Mouse (Mus musculus) midbrain, embryonic 13.5 days (tissue): ENCODE results near the gene Wdr43. TPM values are rescaled to one million over a fixed set of nuclear protein-coding genes. Genes with fewer than 3 reads are reported as not detected.
A peak's percentile ranks its signal among the peaks of the same experiment; 100 is the strongest.

Experiments used
- ATAC-seq: fragments of 200-750 bp; cut with Nextera tagmentation; 2 replicates; pipeline ENCODE4 v1.8.0; 2017; ENCODE audit warnings: mild to moderate bottlenecking, moderate TSS enrichment, moderate library complexity
- H3K27ac ChIP-seq: fragments of 300-500 bp; sonication (generic); 2 replicates; pipeline ENCODE4 v1.5.1; 2015; ENCODE audit warnings: inconsistent platforms, mild to moderate bottlenecking, moderate library complexity
- H3K27me3 ChIP-seq: fragments of 300-500 bp; sonication (generic); 2 replicates; pipeline ENCODE4 v1.6.1; 2015; ENCODE audit warnings: mild to moderate bottlenecking, inconsistent platforms
- H3K36me3 ChIP-seq: fragments of 300-500 bp; sonication (generic); 2 replicates; pipeline ENCODE4 v1.6.1; 2015; ENCODE audit warnings: mild to moderate bottlenecking, inconsistent platforms
- H3K4me1 ChIP-seq: fragments of 300-500 bp; sonication (generic); replicated peaks from 2 replicates; pipeline ENCODE4 v1.6.1; 2015; ENCODE audit warnings: inconsistent platforms
- H3K4me2 ChIP-seq: fragments of 300-500 bp; sonication (generic); replicated peaks from 2 replicates; pipeline ENCODE4 v1.6.1; 2015; ENCODE audit warnings: moderate library complexity, mild to moderate bottlenecking, inconsistent platforms
- H3K4me3 ChIP-seq: fragments of 300-500 bp; sonication (generic); replicated peaks from 2 replicates; pipeline ENCODE4 v1.5.1; 2015; ENCODE audit warnings: mild to moderate bottlenecking, inconsistent platforms
- H3K9ac ChIP-seq: fragments of 300-500 bp; sonication (generic); replicated peaks from 2 replicates; pipeline ENCODE4 v1.6.1; 2015; ENCODE audit warnings: mild to moderate bottlenecking, inconsistent platforms
- H3K9me3 ChIP-seq: fragments of 300-500 bp; sonication (generic); 2 replicates; pipeline ENCODE4 v1.6.1; 2016; ENCODE audit warnings: mild to moderate bottlenecking, inconsistent platforms
- WGBS: fragments of 180-500 bp; shearing (Covaris S2); methylation state at CpG from one replicate; pipeline ENCODE4 v1.1.7; 2015; 5-methylcytosine and 5-hydroxymethylcytosine counted together
- polyA plus RNA-seq: library from polyadenylated mRNA; unstranded; fragments of >200 nt; fragmentation: Nextera tagmentation; extraction: Ambion mirVana; gene quantifications from 2 replicates; pipeline ENCODE4 v1.2.1, GENCODE M21; 2015

Wdr43 gene
- polyA plus RNA-seq, 1 experiment from 2014 or later, result 49.5 TPM

DNA sequence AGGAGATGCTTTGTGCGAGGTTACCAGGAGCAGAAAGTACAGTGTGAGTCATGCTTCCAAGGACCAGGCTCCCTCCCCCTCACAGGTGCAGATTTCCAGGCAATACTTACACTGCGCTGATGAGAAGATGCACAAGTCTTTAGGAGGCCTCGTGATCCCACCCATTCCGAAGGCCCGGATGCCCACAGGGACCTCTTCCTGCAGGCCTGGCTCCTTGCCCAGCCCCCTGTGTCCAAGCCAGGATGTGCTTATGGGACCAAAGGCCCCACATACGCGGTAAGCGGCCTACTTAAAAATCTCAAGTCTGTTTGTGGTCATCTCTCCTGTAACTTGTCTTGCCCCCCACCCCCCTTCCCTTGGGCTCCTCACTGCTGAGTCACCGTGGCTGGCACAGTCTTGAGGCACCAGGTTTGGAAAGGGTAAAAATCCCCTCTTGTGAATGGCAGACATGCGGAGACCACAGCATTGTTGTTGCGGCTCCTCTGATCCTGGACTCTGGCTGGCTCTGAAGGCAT lies 75.7 kb downstream of the Wdr43 start:
- no peaks in the 10 kb centered on the region for H3K36me3 ChIP-seq
- no peaks in the 10 kb centered on the region for H3K27me3 ChIP-seq
- no peak overlapping the region for H3K4me2 ChIP-seq
- H3K9me3 ChIP-seq, result no peaks in the 10 kb centered on the region
- no peak overlapping the region for H3K27ac ChIP-seq
- H3K4me3 ChIP-seq, result no peak overlapping the region
- ATAC-seq, result 0 out of 2 replicates have a peak, but pooled peaks have one; percentile 15
- WGBS, result 67% methylated on average over 11 of the region's 11 CpGs
- no peak overlapping the region for H3K9ac ChIP-seq
- H3K4me1 ChIP-seq, result peaks cover 21% of the 10 kb centered on the region

DNA sequence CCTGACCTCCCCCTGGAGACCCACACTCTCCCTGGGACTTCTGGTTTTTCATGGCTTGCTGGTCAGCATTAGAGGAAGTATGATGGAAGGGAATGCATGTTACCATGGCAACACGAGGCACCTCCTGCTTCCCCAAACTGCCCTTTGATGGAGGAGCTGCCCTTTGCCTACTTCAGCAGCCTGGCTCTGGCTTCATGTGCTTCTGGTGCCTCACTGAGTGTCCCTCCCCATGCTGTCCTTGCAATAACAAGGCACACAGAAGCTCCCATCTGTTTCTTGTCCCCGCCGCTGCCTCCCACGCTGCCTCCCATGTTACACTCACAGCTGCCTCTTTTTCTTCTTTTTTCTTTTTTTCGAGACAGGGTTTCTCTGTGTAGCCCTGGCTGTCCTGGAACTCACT lies 77.6 kb downstream of the Wdr43 start:
- no peak for ATAC-seq
- Histone ChIP-seq H3K9me3 (no peaks in the 10 kb centered on the region), H3K36me3 (no peaks in the 10 kb centered on the region), H3K4me1 (peaks cover 21% of the 10 kb centered on the region), H3K9ac (no peak overlapping the region), H3K4me3 (no peak overlapping the region), H3K27me3 (no peaks in the 10 kb centered on the region), H3K4me2 (no peak overlapping the region), H3K27ac (no peak overlapping the region)
- 35% methylated on average over 5 of the region's 5 CpGs for WGBS

DNA sequence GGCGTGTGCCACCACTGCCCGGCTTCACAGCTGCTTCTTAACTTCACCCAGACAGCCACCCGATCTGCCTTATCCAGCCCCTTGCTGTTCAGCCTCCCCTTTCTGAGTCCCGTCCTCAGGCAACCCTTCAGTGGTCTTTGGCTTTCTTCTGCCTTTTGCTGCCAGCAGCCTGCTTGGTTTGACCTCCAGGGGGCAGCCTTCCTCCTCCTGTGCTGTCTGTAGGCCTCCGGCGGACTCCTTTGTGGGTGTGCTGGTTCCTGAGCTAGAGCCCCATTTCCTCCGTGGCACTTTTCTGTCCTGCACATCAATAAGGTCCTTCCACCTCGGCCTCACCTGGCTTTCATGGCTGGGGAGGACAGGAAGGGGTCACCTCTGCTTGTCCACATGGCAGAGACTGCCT lies 78.1 kb downstream of the Wdr43 start:
- H3K9me3 ChIP-seq, result no peaks in the 10 kb centered on the region
- no peak overlapping the region for H3K27ac ChIP-seq
- no peaks in the 10 kb centered on the region for H3K27me3 ChIP-seq
- H3K4me1 ChIP-seq, result peaks cover 21% of the 10 kb centered on the region
- H3K4me3 ChIP-seq, result no peak overlapping the region
- no peak overlapping the region for H3K9ac ChIP-seq
- 51% methylated on average over 8 of the region's 8 CpGs for WGBS
- no peak overlapping the region for H3K4me2 ChIP-seq
- ATAC-seq, result no peak
- H3K36me3 ChIP-seq, result no peaks in the 10 kb centered on the region

- H3K4me2 ChIP-seq, result no peak overlapping the region
- H3K4me1 ChIP-seq, result peaks cover 21% of the 10 kb centered on the region
- no peak for ATAC-seq
- no peak overlapping the region for H3K9ac ChIP-seq
- WGBS, result 93% methylated on average over 8 of the region's 8 CpGs
- H3K4me3 ChIP-seq, result no peak overlapping the region
- H3K9me3 ChIP-seq, result no peaks in the 10 kb centered on the region
- no peak overlapping the region for H3K27ac ChIP-seq
- H3K27me3 ChIP-seq, result no peaks in the 10 kb centered on the region
- H3K36me3 ChIP-seq, result no peaks in the 10 kb centered on the region
Measured at GRCm38 (mm10) chr17:71695151-71695550, 79.5 kb downstream of the Wdr43 start.

GRCm38 (mm10) chr17:71695716-71696315 lies 80.1 kb downstream of the Wdr43 start:
- no peak overlapping the region for H3K9ac ChIP-seq
- H3K36me3 ChIP-seq, result no peaks in the 10 kb centered on the region
- WGBS, result 85% methylated on average over 15 of the region's 15 CpGs
- H3K4me1 ChIP-seq, result peaks cover 21% of the 10 kb centered on the region
- ATAC-seq, result no peak
- no peaks in the 10 kb centered on the region for H3K27me3 ChIP-seq
- no peaks in the 10 kb centered on the region for H3K9me3 ChIP-seq
- H3K27ac ChIP-seq, result no peak overlapping the region
- no peak overlapping the region for H3K4me3 ChIP-seq
- H3K4me2 ChIP-seq, result no peak overlapping the region

GRCm38 (mm10) chr17:71696396-71696795 lies 80.7 kb downstream of the Wdr43 start:
- 91% methylated on average over 5 of the region's 5 CpGs for WGBS
- Histone ChIP-seq H3K9ac (no peak overlapping the region), H3K4me3 (no peak overlapping the region), H3K4me2 (no peak overlapping the region), H3K9me3 (no peaks in the 10 kb centered on the region), H3K4me1 (peaks cover 18% of the 10 kb centered on the region), H3K36me3 (no peaks in the 10 kb centered on the region), H3K27ac (no peak overlapping the region), H3K27me3 (no peaks in the 10 kb centered on the region)
- ATAC-seq, result no peak

GRCm38 (mm10) chr17:71697896-71698618 lies 82.4 kb downstream of the Wdr43 start:
- no peak for ATAC-seq
- no peak overlapping the region for H3K27ac ChIP-seq
- WGBS, result 81% methylated on average over 11 of the region's 11 CpGs
- peaks cover 9% of the 10 kb centered on the region for H3K4me1 ChIP-seq
- no peaks in the 10 kb centered on the region for H3K27me3 ChIP-seq
- no peak overlapping the region for H3K4me3 ChIP-seq
- no peak overlapping the region for H3K9ac ChIP-seq
- no peaks in the 10 kb centered on the region for H3K36me3 ChIP-seq
- no peaks in the 10 kb centered on the region for H3K9me3 ChIP-seq
- no peak overlapping the region for H3K4me2 ChIP-seq

- Histone ChIP-seq H3K4me1 (peaks cover 5% of the 10 kb centered on the region; the same call in 1 of the 2 replicates), H3K36me3 (no peaks in the 10 kb centered on the region), H3K9ac (no peak overlapping the region), H3K4me2 (no peak overlapping the region), H3K27ac (no peak overlapping the region), H3K27me3 (no peaks in the 10 kb centered on the region), H3K9me3 (no peaks in the 10 kb centered on the region), H3K4me3 (no peak overlapping the region)
- no peak for ATAC-seq
- 90% methylated on average over 11 of the region's 11 CpGs for WGBS
Measured at GRCm38 (mm10) chr17:71698619-71698956, 82.9 kb downstream of the Wdr43 start.

DNA sequence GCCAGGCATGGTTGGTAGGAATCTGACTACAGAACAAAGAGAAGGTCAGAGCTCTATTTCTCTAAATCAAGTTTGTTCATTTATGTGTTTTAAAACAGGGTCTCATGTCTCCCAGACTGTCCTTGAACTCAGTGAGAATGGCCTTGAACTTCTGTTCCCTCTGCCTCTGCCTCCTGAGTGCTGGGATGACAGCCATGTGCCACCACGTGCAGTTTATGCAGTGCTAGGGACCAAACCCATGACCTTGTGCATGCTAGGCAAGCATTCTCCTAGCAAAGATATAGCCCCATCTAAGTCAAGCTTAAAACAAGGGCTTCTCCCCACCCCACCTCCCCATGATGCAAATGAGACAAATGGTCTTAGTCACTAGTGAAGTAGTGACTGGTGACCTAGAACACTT lies 89.4 kb downstream of the Wdr43 start:
- Histone ChIP-seq H3K27me3 (no peaks in the 10 kb centered on the region), H3K9ac (no peak overlapping the region), H3K4me2 (no peak overlapping the region), H3K9me3 (0 out of 2 replicates have a peak, but pooled peaks cover 5% of the 10 kb centered on the region), H3K4me1 (peaks cover 7% of the 10 kb centered on the region), H3K27ac (no peak overlapping the region), H3K4me3 (no peak overlapping the region), H3K36me3 (no peaks in the 10 kb centered on the region)
- no peak for ATAC-seq
- 68% methylated on average over 1 of the region's 1 CpGs for WGBS

DNA sequence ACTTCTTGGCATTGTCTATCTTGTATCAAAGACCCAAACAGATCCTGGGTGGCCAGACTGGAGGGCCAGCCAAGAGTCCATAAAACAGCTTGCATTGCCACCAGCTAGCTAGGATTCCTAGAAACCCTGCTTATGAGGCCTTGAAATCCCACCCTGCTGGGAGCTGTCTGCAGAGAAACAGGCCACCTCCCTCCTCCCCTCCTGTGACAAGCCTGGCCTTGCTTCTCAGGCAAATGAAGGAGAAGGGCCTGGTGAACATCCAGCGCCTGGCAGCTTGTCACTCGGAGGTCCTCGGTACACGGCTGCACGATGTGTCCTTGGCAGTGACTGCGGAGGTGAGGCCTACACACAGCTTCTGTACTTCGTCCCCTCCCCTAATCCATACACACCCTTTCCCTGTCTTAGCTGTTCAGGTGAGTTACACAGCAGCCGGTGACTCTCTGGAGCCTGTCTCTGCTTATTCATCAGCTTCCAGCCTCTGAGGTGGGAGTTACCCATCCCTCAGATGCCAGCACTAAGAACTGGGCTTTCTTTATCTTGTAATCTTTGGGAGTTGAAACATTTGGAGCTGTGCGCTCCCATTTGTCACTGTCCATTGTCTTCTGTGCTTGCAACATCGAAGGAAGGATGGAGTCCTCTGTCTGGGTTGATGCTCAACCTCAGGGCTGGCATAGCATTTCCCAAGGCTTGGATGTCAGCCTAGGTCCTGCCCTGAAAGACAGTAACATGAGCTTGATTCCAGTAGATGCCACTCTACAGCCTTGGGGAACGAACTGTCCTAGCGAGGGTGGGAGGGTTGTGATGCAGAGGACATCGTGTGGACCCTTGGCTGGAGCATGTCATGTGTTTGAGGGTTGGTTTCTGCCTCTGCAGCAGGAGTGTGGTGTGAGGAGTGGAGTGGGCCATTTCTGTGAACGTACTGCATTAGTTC lies 90.1 kb downstream of the Wdr43 start:
- Histone ChIP-seq H3K27me3 (no peaks in the 10 kb centered on the region), H3K4me1 (peaks cover 7% of the 10 kb centered on the region), H3K27ac (no peak overlapping the region), H3K4me3 (no peak overlapping the region), H3K9me3 (0 out of 2 replicates have a peak, but pooled peaks cover 5% of the 10 kb centered on the region), H3K9ac (no peak overlapping the region), H3K4me2 (no peak overlapping the region), H3K36me3 (no peaks in the 10 kb centered on the region)
- 88% methylated on average over 14 of the region's 14 CpGs for WGBS
- no peak for ATAC-seq

DNA sequence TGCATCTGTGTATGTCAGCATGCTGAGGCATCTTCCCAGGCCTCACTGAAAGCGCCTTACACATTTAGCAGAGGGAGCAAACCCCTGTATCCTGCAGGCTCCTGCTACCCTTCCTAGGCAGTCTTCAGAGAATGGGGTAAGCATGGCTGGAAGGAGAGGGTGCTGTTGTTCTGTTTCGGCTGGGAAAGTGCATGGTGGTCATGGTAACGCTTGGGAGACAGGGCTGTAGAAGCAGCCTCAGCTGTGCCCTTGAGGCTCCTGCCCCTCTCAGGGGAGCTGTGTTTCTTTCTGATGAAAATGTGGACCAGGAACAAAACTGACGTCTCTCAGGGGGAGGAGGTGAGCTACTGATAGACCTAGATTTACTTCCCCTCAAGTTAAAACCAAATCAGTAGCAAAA lies 92.0 kb downstream of the Wdr43 start:
- Histone ChIP-seq H3K4me3 (no peak overlapping the region), H3K36me3 (no peaks in the 10 kb centered on the region), H3K4me1 (peaks cover 7% of the 10 kb centered on the region), H3K9ac (no peak overlapping the region), H3K27ac (no peak overlapping the region), H3K27me3 (no peaks in the 10 kb centered on the region), H3K9me3 (0 out of 2 replicates have a peak, but pooled peaks cover 5% of the 10 kb centered on the region), H3K4me2 (no peak overlapping the region)
- WGBS, result 43% methylated on average over 4 of the region's 4 CpGs
- no peak for ATAC-seq
